Mouse (Mus musculus) cerebellum, adult 2 months (tissue): ENCODE measurements at regions not wholly inside any gene's neighbourhood (a gene's known extent, or its start where the extent isn't known, plus 50 kb on each side); places are given as distances from the start of the nearest gene placed in this dataset.

Experiments
- DNase-seq, 2 experiments: peaks; one replicate each; pipeline ENCODE4 v3.0.0; 2021
- H3K27ac ChIP-seq: fragments of 200-500 bp; 2 replicates; pipeline ENCODE4 v1.5.1; 2012; ENCODE audit warnings: low read length, control low read depth, inconsistent platforms; ENCODE audit not compliant: insufficient read depth
- H3K27me3 ChIP-seq: fragments of 200-500 bp; 2 replicates; pipeline ENCODE4 v1.6.1; 2012; ENCODE audit warnings: inconsistent platforms, mild to moderate bottlenecking, low read length, moderate library complexity; ENCODE audit not compliant: control insufficient read depth, insufficient read depth
- H3K4me1 ChIP-seq: fragments of 200-500 bp; 2 replicates; pipeline ENCODE4 v1.6.1; 2011; ENCODE audit warnings: low read length; ENCODE audit not compliant: control insufficient read depth, insufficient read depth
- H3K4me3 ChIP-seq: fragments of 200-500 bp; replicated peaks from 2 replicates; pipeline ENCODE3; 2011; ENCODE audit warnings: mild to moderate bottlenecking, low read depth, low read length, control low read depth; ENCODE audit not compliant: insufficient read depth
- CTCF ChIP-seq: fragments of 200-500 bp; IDR thresholded peaks from 2 replicates; pipeline ENCODE4 v1.5.1; 2011; ENCODE audit warnings: low read depth, mild to moderate bottlenecking, control low read depth, low read length, moderate library complexity, borderline replicate concordance; ENCODE audit not compliant: insufficient read depth
- POLR2A ChIP-seq: fragments of 200-500 bp; IDR thresholded peaks from 2 replicates; pipeline ENCODE4 v1.6.1; 2011; ENCODE audit warnings: low read length, control low read depth, borderline replicate concordance; ENCODE audit not compliant: insufficient read depth
- WGBS: fragments of 180-500 bp; shearing (Covaris S2); methylation state at CpG from one replicate; pipeline ENCODE4 v1.1.7; 2018; 5-methylcytosine and 5-hydroxymethylcytosine counted together

GRCm38 (mm10) chr8:95974231-95974630 lies 85.9 kb upstream of the Got2 start:
- no peak overlapping the region for H3K27ac ChIP-seq
- DNase-seq: no peak
- TF ChIP-seq POLR2A (no peak), CTCF (no peak)
- H3K4me1 ChIP-seq: no peaks in the 10 kb centered on the region
- no peaks in the 10 kb centered on the region for H3K27me3 ChIP-seq
- WGBS: 70% methylated on average over 5 of the region's 5 CpGs
- H3K4me3 ChIP-seq: no peak overlapping the region

- TF ChIP-seq CTCF (no peak), POLR2A (no peak)
- no peaks in the 10 kb centered on the region for H3K27me3 ChIP-seq
- H3K4me3 ChIP-seq: no peak overlapping the region
- no peak for DNase-seq
- no peak overlapping the region for H3K27ac ChIP-seq
- 43% methylated on average over 4 of the region's 4 CpGs for WGBS
- H3K4me1 ChIP-seq: no peaks in the 10 kb centered on the region
These were observed 85.2 kb upstream of the Got2 start for GRCm38 (mm10) chr8:95973571-95973970.

GRCm38 (mm10) chr8:95968828-95969227 lies 80.5 kb upstream of the Got2 start:
- Histone ChIP-seq H3K27me3 (no peaks in the 10 kb centered on the region), H3K4me1 (no peaks in the 10 kb centered on the region), H3K27ac (no peak overlapping the region), H3K4me3 (no peak overlapping the region)
- WGBS: 94% methylated on average over 6 of the region's 6 CpGs
- TF ChIP-seq CTCF (no peak), POLR2A (no peak)
- DNase-seq: no peak

GRCm38 (mm10) chr8:95966430-95966829 lies 78.1 kb upstream of the Got2 start:
- H3K27me3 ChIP-seq: no peaks in the 10 kb centered on the region
- no peaks in the 10 kb centered on the region for H3K4me1 ChIP-seq
- no peak for DNase-seq
- no peak overlapping the region for H3K4me3 ChIP-seq
- TF ChIP-seq CTCF: no peak
- TF ChIP-seq POLR2A: no peak
- no peak overlapping the region for H3K27ac ChIP-seq
- WGBS: 48% methylated on average over 1 of the region's 1 CpGs

GRCm38 (mm10) chr8:95952257-95952656 lies 63.9 kb upstream of the Got2 start:
- H3K4me1 ChIP-seq: no peaks in the 10 kb centered on the region
- TF ChIP-seq CTCF (no peak), POLR2A (no peak)
- 13% methylated on average over 10 of the region's 10 CpGs for WGBS
- no peak for DNase-seq
- H3K27ac ChIP-seq: no peak overlapping the region
- no peak overlapping the region for H3K4me3 ChIP-seq
- no peaks in the 10 kb centered on the region for H3K27me3 ChIP-seq

GRCm38 (mm10) chr8:95951794-95952193 lies 63.4 kb upstream of the Got2 start:
- peak overlapping the region; percentile 74 for H3K4me3 ChIP-seq
- WGBS: 2% methylated on average over 17 of the region's 17 CpGs
- no peaks in the 10 kb centered on the region for H3K27me3 ChIP-seq
- no peaks in the 10 kb centered on the region for H3K4me1 ChIP-seq
- DNase-seq: peak; percentile 32 to 46
- TF ChIP-seq CTCF (peak; percentile 77), POLR2A (no peak)
- no peak overlapping the region for H3K27ac ChIP-seq
